Mouse (Mus musculus): ENCODE results near the gene Wipi1. TPM values are rescaled to one million over a fixed set of nuclear protein-coding genes. Genes with fewer than 3 reads are reported as not detected.

The Wipi1 gene
- total and polyA plus RNA-seq, 3 experiments: 74.6 to 110 (median 92.3) TPM

DNA sequence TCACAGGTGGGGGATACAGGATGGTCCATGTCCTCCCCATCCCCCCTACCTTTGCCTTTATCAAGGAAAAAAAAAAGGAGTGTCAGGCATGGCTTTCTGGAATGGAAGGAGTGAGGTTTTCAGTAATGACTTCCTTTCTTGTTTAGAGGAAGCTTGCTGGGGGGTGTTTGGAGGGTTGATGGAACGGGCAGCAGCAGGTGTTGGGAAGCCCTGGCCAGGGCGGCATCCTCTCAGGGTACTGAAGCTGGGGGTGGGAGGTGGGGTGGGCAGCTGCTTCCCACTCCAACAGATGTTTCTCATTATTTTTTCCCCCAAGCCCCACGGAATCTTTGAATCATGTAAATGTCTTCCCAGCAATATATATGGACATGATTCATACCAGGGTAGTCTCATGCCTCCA lies 50.3 kb downstream of the Wipi1 start:
- Histone ChIP-seq H3K9ac (ENCODE audit: low read depth, low read length) (no peak overlapping the region), H3K27me3 (ENCODE audit: control insufficient read depth, insufficient read depth, low read length) (no peaks in the 10 kb centered on the region), H3K27ac (no peak overlapping the region; the same call in 1 of the 2 replicates), H3K36me3 (ENCODE audit: control insufficient read depth, insufficient read depth, low read length) (no peaks in the 10 kb centered on the region), H3K4me1 (ENCODE audit: control insufficient read depth, insufficient read depth, low read length) (peaks cover 4% of the 10 kb centered on the region), H3K79me2 (replicated peaks; ENCODE audit: control insufficient read depth, insufficient read depth, low read length) (no peaks in the 10 kb centered on the region), H3K4me3 (no peak overlapping the region)
- WGBS: 70% methylated on average over 3 of the region's 3 CpGs
- DNase-seq: no peak
- intact Hi-C loops (cut with DNase I): loop anchor here (5.0 kb wide), 2 partner anchors 59 to 114 kb away; no protein-coding TSS in a partner anchor
- no peak for TF ChIP-seq POLR2A (IDR thresholded peaks at IDR 0.05; ENCODE audit: insufficient read depth, low read depth, low read length)
- no peak for TF ChIP-seq CTCF (IDR thresholded peaks at IDR 0.05)
- TF ChIP-seq EP300 (IDR thresholded peaks at IDR 0.05; ENCODE audit: insufficient read depth, low read depth, low read length): no peak

DNA sequence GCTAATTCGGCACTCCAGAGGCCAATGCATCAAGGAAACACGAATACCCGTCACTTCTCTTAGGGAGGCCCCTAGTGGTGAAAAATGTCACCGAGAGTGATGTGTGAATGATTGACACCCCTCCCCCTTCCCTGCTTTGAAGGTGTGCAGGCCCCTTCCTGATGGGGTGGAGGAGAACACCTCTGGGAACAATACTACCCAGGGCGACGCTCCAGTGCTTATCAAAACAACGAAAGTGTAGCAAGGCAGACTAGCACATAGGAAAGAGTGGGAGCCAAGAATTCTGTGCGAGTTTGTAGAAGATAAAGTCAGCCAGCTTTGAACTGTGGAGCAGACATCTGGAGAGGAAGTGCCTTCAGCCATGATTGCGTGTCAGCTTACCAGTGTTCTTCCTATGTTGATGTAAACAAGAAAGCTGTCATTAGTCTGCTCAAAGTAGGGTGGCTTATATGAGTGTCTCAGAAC lies 50.9 kb downstream of the Wipi1 start:
- no peaks in the 10 kb centered on the region for H3K79me2 ChIP-seq (replicated peaks; ENCODE audit: control insufficient read depth, insufficient read depth, low read length)
- H3K27me3 ChIP-seq (ENCODE audit: control insufficient read depth, insufficient read depth, low read length): no peaks in the 10 kb centered on the region
- intact Hi-C loops (cut with DNase I): loop anchor here (5.0 kb wide), 2 partner anchors 59 to 114 kb away; no protein-coding TSS in a partner anchor
- DNase-seq: peak; percentile 30 to 42
- no peak for TF ChIP-seq POLR2A (IDR thresholded peaks at IDR 0.05; ENCODE audit: insufficient read depth, low read depth, low read length)
- peak; percentile 40; the same call in 1 of the 2 replicates for TF ChIP-seq EP300 (IDR thresholded peaks at IDR 0.05; ENCODE audit: insufficient read depth, low read depth, low read length)
- peak; percentile 71 for TF ChIP-seq CTCF (IDR thresholded peaks at IDR 0.05)
- no peaks in the 10 kb centered on the region for H3K36me3 ChIP-seq (ENCODE audit: control insufficient read depth, insufficient read depth, low read length)
- H3K9ac ChIP-seq (ENCODE audit: low read depth, low read length): no peak overlapping the region
- H3K4me1 ChIP-seq (ENCODE audit: control insufficient read depth, insufficient read depth, low read length): peaks cover 4% of the 10 kb centered on the region
- H3K4me3 ChIP-seq: no peak overlapping the region
- WGBS: 3% methylated on average over 9 of the region's 9 CpGs
- H3K27ac ChIP-seq: no peak overlapping the region; the same call in 1 of the 2 replicates

DNA sequence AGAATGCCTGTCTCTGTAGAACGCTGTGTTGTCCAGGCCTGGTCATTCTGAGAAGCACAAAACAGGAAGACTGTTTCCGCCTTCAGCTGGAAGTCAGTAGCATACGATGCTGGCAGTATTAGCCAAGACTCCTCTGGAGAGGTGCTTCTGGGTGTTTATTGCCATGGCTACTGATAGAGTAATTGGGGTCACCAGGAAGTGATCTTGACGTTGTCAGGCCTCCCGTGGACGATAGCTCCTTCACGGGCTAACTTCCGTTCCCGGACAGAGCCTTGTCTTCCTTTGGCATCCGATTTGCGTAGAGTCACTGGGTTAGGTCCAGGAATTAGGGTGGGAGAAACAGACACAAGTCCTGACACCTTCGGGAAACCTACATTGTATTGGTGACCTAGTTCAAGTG lies 52.5 kb downstream of the Wipi1 start:
- Histone ChIP-seq H3K79me2 (replicated peaks; ENCODE audit: control insufficient read depth, insufficient read depth, low read length) (no peaks in the 10 kb centered on the region), H3K4me3 (no peak overlapping the region), H3K27me3 (ENCODE audit: control insufficient read depth, insufficient read depth, low read length) (no peaks in the 10 kb centered on the region), H3K27ac (peak overlapping the region; percentile 41; the same call in 1 of the 2 replicates), H3K4me1 (ENCODE audit: control insufficient read depth, insufficient read depth, low read length) (peaks cover 4% of the 10 kb centered on the region), H3K9ac (ENCODE audit: low read depth, low read length) (no peak overlapping the region), H3K36me3 (ENCODE audit: control insufficient read depth, insufficient read depth, low read length) (no peaks in the 10 kb centered on the region)
- TF ChIP-seq CTCF (IDR thresholded peaks at IDR 0.05) (no peak), EP300 (IDR thresholded peaks at IDR 0.05; ENCODE audit: insufficient read depth, low read depth, low read length) (no peak), POLR2A (IDR thresholded peaks at IDR 0.05; ENCODE audit: insufficient read depth, low read depth, low read length) (no peak)
- peak in 1 of 2 experiments; percentile 27 for DNase-seq
- intact Hi-C loops (cut with DNase I): no loop called here
- WGBS: 49% methylated on average over 12 of the region's 12 CpGs

DNA sequence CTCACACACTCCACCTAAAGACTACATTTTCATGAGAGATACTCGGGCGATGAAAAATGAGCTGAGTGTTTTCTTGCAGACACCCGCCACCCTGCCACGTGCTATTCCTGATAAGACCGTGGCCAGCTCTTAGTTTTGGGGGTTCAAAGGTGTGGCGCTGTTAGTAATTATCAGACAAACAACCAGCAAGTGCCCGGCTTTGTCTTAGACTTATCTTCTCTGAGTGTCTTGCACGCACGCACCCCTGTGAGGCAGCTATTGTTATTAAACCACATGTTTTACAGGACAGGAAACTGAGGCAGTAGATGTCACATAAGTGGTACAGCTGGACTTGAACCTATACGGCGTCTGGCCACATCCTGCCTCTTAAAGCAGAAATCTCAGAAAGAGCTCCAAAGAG lies 54.3 kb downstream of the Wipi1 start:
- no peaks in the 10 kb centered on the region for H3K79me2 ChIP-seq (replicated peaks; ENCODE audit: control insufficient read depth, insufficient read depth, low read length)
- intact Hi-C loops (cut with DNase I): no loop called here
- no peak overlapping the region for H3K4me3 ChIP-seq
- no peaks in the 10 kb centered on the region for H3K27me3 ChIP-seq (ENCODE audit: control insufficient read depth, insufficient read depth, low read length)
- 69% methylated on average over 11 of the region's 11 CpGs for WGBS
- TF ChIP-seq POLR2A (IDR thresholded peaks at IDR 0.05; ENCODE audit: insufficient read depth, low read depth, low read length) (no peak), EP300 (IDR thresholded peaks at IDR 0.05; ENCODE audit: insufficient read depth, low read depth, low read length) (no peak), CTCF (IDR thresholded peaks at IDR 0.05) (no peak)
- H3K27ac ChIP-seq: no peak overlapping the region
- peaks cover 4% of the 10 kb centered on the region for H3K4me1 ChIP-seq (ENCODE audit: control insufficient read depth, insufficient read depth, low read length)
- H3K9ac ChIP-seq (ENCODE audit: low read depth, low read length): no peak overlapping the region
- no peak for DNase-seq
- no peaks in the 10 kb centered on the region for H3K36me3 ChIP-seq (ENCODE audit: control insufficient read depth, insufficient read depth, low read length)

DNA sequence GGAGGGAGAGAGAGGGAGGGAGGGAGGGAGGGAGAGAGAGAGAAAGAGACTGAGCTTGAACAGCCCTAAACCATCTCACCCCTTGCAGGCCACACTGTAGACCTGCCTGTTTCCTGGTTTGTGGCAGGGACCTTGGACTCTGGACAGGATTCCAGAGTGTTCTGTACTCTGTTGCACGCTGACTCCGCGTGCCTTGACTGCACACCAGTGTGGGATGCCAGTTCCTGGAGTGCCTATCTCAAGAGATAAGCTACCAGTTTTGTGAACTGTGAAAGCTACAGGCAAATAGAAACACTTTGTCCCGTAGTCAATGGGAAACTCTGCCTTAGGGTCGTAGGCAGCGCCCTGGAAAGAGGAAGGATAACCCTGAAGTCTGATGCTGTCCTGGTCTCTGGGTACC lies 55.6 kb downstream of the Wipi1 start:
- DNase-seq: peak in 1 of 2 experiments; percentile 15
- Histone ChIP-seq H3K4me3 (no peak overlapping the region), H3K79me2 (replicated peaks; ENCODE audit: control insufficient read depth, insufficient read depth, low read length) (no peaks in the 10 kb centered on the region), H3K36me3 (ENCODE audit: control insufficient read depth, insufficient read depth, low read length) (no peaks in the 10 kb centered on the region), H3K27me3 (ENCODE audit: control insufficient read depth, insufficient read depth, low read length) (no peaks in the 10 kb centered on the region), H3K27ac (no peak overlapping the region), H3K9ac (ENCODE audit: low read depth, low read length) (no peak overlapping the region), H3K4me1 (ENCODE audit: control insufficient read depth, insufficient read depth, low read length) (peaks cover 4% of the 10 kb centered on the region)
- WGBS: 50% methylated on average over 6 of the region's 6 CpGs
- TF ChIP-seq CTCF (IDR thresholded peaks at IDR 0.05) (no peak), EP300 (IDR thresholded peaks at IDR 0.05; ENCODE audit: insufficient read depth, low read depth, low read length) (no peak), POLR2A (IDR thresholded peaks at IDR 0.05; ENCODE audit: insufficient read depth, low read depth, low read length) (no peak)
- intact Hi-C loops (cut with DNase I): no loop called here

DNA sequence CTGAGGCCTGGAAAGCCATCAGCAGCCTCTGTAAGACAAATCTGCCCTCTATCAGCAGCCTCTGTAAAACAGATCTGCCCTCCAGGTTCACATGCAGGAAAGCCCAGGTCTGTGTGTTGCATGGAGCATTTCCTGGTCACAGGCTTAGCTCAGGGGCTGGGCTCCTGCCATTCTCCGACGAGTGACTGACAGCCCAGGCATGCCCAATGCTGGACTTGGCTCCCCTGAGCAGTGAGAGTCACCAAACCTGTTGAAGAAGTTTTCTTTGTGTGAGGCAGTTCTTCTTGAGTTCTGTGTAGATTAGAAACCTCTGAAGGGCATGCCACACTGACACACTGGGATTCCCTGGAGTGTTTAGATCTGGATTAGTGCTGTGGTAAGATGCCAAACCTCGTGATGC lies 57.3 kb downstream of the Wipi1 start:
- Histone ChIP-seq H3K4me3 (no peak overlapping the region), H3K27me3 (ENCODE audit: control insufficient read depth, insufficient read depth, low read length) (no peaks in the 10 kb centered on the region), H3K79me2 (replicated peaks; ENCODE audit: control insufficient read depth, insufficient read depth, low read length) (no peaks in the 10 kb centered on the region), H3K36me3 (ENCODE audit: control insufficient read depth, insufficient read depth, low read length) (no peaks in the 10 kb centered on the region), H3K9ac (ENCODE audit: low read depth, low read length) (no peak overlapping the region), H3K4me1 (ENCODE audit: control insufficient read depth, insufficient read depth, low read length) (peaks cover 1% of the 10 kb centered on the region), H3K27ac (no peak overlapping the region)
- intact Hi-C loops (cut with DNase I): no loop called here
- TF ChIP-seq CTCF (IDR thresholded peaks at IDR 0.05): no peak
- no peak for TF ChIP-seq EP300 (IDR thresholded peaks at IDR 0.05; ENCODE audit: insufficient read depth, low read depth, low read length)
- TF ChIP-seq POLR2A (IDR thresholded peaks at IDR 0.05; ENCODE audit: insufficient read depth, low read depth, low read length): no peak
- DNase-seq: no peak
- WGBS: 33% methylated on average over 3 of the region's 3 CpGs

All from heart, adult 2 months (tissue).